Mouse (Mus musculus): Measurements from ENCODE around the gene Iah1. TPM values are rescaled to one million over a fixed set of nuclear protein-coding genes. Genes with fewer than 3 reads are reported as not detected.

Gene Iah1
- polyA plus RNA-seq, 1 experiment from 2014 or later = 42.8 TPM

Other genes starting within 250 kb of the Iah1 start
- gene Cpsf3, start 31.0 kb upstream of the Iah1 start, polyA plus RNA-seq (2016; fragmentation: Nextera tagmentation; extraction: Ambion mirVana) = 113 and 118 TPM in 2 replicates
- 36.5 and 39.6 TPM in 2 replicates for gene Itgb1bp1, start 30.1 kb upstream of the Iah1 start, polyA plus RNA-seq (2016; fragmentation: Nextera tagmentation; extraction: Ambion mirVana)
- gene Adam17, start 57.2 kb downstream of the Iah1 start, polyA plus RNA-seq (2016; fragmentation: Nextera tagmentation; extraction: Ambion mirVana) = 37.4 and 40.7 TPM in 2 replicates
- gene Ywhaq, start 101.2 kb downstream of the Iah1 start, polyA plus RNA-seq (2016; fragmentation: Nextera tagmentation; extraction: Ambion mirVana) = 1,102 and 1,155 TPM in 2 replicates

Data from hindbrain, embryonic 12.5 days (tissue).